Mouse (Mus musculus) myocyte (in vitro differentiated cells): ENCODE results near the gene Stx18. TPM values are rescaled to one million over a fixed set of nuclear protein-coding genes. Genes with fewer than 3 reads are reported as not detected.

Source experiments
- H3K27me3 ChIP-seq: one replicate; pipeline ENCODE4 v1.6.1; 2011; ENCODE audit not compliant: control insufficient read depth, insufficient read depth, insufficient read length
- H3K36me3 ChIP-seq: one replicate; pipeline ENCODE4 v1.6.1; 2011; ENCODE audit not compliant: control insufficient read depth, insufficient read depth
- H3K4me2 ChIP-seq: one replicate; pipeline ENCODE4 v1.6.1; 2011; ENCODE audit warnings: low read depth, control low read depth
- H3K4me3 ChIP-seq: one replicate; pipeline ENCODE4 v1.5.1; 2011; ENCODE audit warnings: mild to moderate bottlenecking, control low read depth, moderate library complexity
- H3K79me2 ChIP-seq: one replicate; pipeline ENCODE4 v1.6.1; 2011; ENCODE audit not compliant: control insufficient read depth, insufficient read depth
- H3ac ChIP-seq: one replicate; pipeline ENCODE4 v1.6.1; 2011; ENCODE audit not compliant: control insufficient read depth, insufficient read length
- CEBPB ChIP-seq: IDR thresholded peaks from 2 replicates; pipeline ENCODE4 v1.6.1; 2011; ENCODE audit warnings: mild to moderate bottlenecking, moderate library complexity; ENCODE audit not compliant: poor library complexity, insufficient read depth, severe bottlenecking
- E2F4 ChIP-seq: IDR thresholded peaks from one replicate; pipeline ENCODE4 v1.6.1; 2011; ENCODE audit warnings: mild to moderate bottlenecking, control low read depth, moderate library complexity; ENCODE audit not compliant: insufficient read depth
- MAX ChIP-seq: IDR thresholded peaks from one replicate; pipeline ENCODE4 v1.6.1; 2011; ENCODE audit warnings: low read depth, mild to moderate bottlenecking, control low read depth
- MYOD1 ChIP-seq, 3 experiments: IDR thresholded peaks; one replicate each; pipeline ENCODE4 v1.6.1; 2011; ENCODE audit warnings: control low read depth in 2 of 3, low read depth in 2 of 3, mild to moderate bottlenecking in 2 of 3, moderate library complexity in 1 of 3; ENCODE audit not compliant: insufficient read length in 2 of 3, control insufficient read depth in 1 of 3
- MYOG ChIP-seq, 3 experiments: IDR thresholded peaks; one replicate each; pipeline ENCODE4 v1.6.1; 2011; ENCODE audit warnings: control low read depth in 2 of 3, low read depth in 2 of 3, mild to moderate bottlenecking in 2 of 3; ENCODE audit not compliant: insufficient read length in 2 of 3, control insufficient read depth in 1 of 3, insufficient read depth in 1 of 3
- POLR2A ChIP-seq: IDR thresholded peaks from one replicate; pipeline ENCODE4 v1.6.1; 2011; ENCODE audit warnings: low read depth, mild to moderate bottlenecking, control low read depth, moderate library complexity; ENCODE audit not compliant: insufficient read length
- POLR2AphosphoS2 ChIP-seq: IDR thresholded peaks from one replicate; pipeline ENCODE4 v1.6.1; 2011; ENCODE audit warnings: low read depth, control low read depth; ENCODE audit not compliant: insufficient read length
- REST ChIP-seq: IDR thresholded peaks from one replicate; pipeline ENCODE4 v1.6.1; 2011; ENCODE audit warnings: mild to moderate bottlenecking, control low read depth, moderate library complexity; ENCODE audit not compliant: insufficient read depth, insufficient read length
- SRF ChIP-seq: IDR thresholded peaks from one replicate; pipeline ENCODE4 v1.6.1; 2011; ENCODE audit warnings: low read depth; ENCODE audit not compliant: control insufficient read depth, insufficient read length
- TCF12 ChIP-seq: IDR thresholded peaks from one replicate; pipeline ENCODE4 v1.6.1; 2011; ENCODE audit warnings: mild to moderate bottlenecking, control low read depth; ENCODE audit not compliant: poor library complexity, insufficient read depth, severe bottlenecking
- TCF3 ChIP-seq: IDR thresholded peaks from one replicate; pipeline ENCODE4 v1.6.1; 2011; ENCODE audit warnings: low read depth, control low read depth; ENCODE audit not compliant: insufficient read length
- USF1 ChIP-seq: IDR thresholded peaks from one replicate; pipeline ENCODE4 v1.6.1; 2011; ENCODE audit warnings: low read depth, mild to moderate bottlenecking, control low read depth, moderate library complexity
- polyA plus RNA-seq: library from polyadenylated mRNA; unstranded; fragments of >200 nt; fragmentation: generic; extraction: Trizol; gene quantifications from one replicate; pipeline ENCODE4 v1.2.1, GENCODE M21; 2012; ENCODE audit warnings: missing spikeins

The Stx18 gene
- polyA plus RNA-seq, 1 experiment: 24.9 TPM

DNA sequence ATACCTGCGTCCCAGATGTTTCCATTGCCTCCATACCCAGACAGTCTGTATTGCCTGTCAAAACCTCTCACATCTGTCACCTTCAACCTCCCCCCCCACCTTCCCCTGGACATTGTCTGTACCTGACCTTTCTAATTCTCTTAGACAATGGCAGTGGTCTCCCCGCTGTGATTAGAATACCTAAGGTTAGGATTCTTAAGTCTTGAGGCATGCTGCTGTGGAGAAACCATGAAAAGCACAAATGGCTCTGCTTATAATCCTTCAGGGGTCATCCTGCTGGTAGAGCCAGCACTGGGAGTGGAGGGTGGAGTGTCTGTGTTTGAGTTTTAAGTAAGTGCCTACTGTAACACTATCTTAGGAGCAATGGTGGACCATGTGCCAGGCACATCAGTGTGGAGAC, 64.4 kb downstream of the Stx18 start:
- no peak for TF ChIP-seq MYOG (IDR thresholded peaks at IDR 0.05; ENCODE audit: control insufficient read depth in 1 of 3, insufficient read depth in 1 of 3, insufficient read length in 2 of 3, low read depth in 2 of 3)
- TF ChIP-seq SRF: no peak
- TF ChIP-seq TCF3: no peak
- Histone ChIP-seq H3K4me3 (no peak overlapping the region), H3K4me2 (no peak overlapping the region)

DNA sequence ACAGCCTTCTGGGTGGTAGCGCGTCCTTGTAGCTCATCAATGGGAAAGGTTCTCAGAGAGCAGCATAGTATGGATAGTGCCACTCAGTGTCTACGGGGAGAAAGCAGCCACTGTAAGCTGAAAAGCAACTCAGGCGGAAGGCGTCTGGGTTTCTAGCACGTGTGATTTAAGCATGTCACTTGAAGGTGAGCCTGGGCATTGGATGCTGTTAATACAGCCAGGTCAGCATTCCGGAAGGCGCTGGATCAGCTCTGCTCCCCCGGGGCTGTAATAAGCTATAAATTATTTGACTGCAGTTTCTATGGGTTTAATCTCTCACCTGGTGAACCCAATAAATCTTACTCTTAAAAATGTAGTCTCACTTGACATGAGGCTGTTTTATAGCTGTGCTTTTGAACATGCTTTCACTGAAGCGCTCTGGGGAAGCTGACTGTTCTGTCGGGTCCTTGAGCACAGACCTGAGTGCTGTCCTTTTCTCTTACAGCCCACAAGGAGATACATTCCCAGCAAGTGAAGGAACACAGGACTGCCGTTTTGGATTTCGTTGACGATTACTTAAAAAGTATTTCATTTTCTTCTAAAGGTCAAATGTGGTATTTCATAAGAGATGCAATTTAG, 67.6 kb downstream of the Stx18 start:
- no peak overlapping the region for H3K4me3 ChIP-seq
- no peak overlapping the region for H3K4me2 ChIP-seq
- no peaks in the 10 kb centered on the region for H3K27me3 ChIP-seq
- TF ChIP-seq SRF: no peak
- no peak for TF ChIP-seq MYOD1 (IDR thresholded peaks at IDR 0.05; ENCODE audit: control insufficient read depth in 1 of 3, insufficient read length in 2 of 3, low read depth in 2 of 3)
- TF ChIP-seq POLR2AphosphoS2: no peak
- TF ChIP-seq MAX: no peak
- no peak for TF ChIP-seq USF1
- no peak for TF ChIP-seq POLR2A
- no peak for TF ChIP-seq E2F4
- TF ChIP-seq MYOG (IDR thresholded peaks at IDR 0.05; ENCODE audit: control insufficient read depth in 1 of 3, insufficient read depth in 1 of 3, insufficient read length in 2 of 3, low read depth in 2 of 3): no peak
- no peak for TF ChIP-seq TCF12
- TF ChIP-seq CEBPB: no peak
- no peak for TF ChIP-seq TCF3
- TF ChIP-seq REST: no peak
- no peaks in the 10 kb centered on the region for H3K36me3 ChIP-seq
- no peak overlapping the region for H3ac ChIP-seq
- H3K79me2 ChIP-seq: no peaks in the 10 kb centered on the region

More for the DNA sequence above, 64.4 kb downstream of the Stx18 start:
- Histone ChIP-seq H3K36me3 (no peaks in the 10 kb centered on the region), H3K27me3 (no peaks in the 10 kb centered on the region), H3ac (no peak overlapping the region), H3K79me2 (no peaks in the 10 kb centered on the region)

DNA sequence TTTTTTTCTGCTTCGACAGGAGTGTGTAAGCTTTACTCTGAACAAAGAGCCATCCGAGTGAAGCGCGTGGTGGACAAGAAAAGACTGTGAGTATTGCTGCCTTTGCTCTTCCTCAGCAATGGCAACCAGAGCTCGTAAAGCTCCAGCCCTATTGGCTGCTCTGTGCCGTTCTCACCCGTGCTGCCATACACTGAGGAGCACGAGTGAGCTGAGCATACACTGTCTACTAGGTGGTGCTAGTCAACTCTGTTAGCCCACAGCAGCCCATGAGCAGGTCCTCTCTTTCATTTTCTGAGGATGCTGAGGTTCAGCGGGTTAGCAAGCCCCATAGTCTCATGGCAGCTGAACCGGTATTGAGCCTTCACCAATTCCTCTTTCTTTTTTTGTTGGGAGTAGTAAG, 68.3 kb downstream of the Stx18 start:
- H3K4me2 ChIP-seq: no peak overlapping the region
- no peak for TF ChIP-seq USF1
- TF ChIP-seq CEBPB: no peak
- TF ChIP-seq TCF3: no peak
- no peak for TF ChIP-seq TCF12
- TF ChIP-seq SRF: no peak
- TF ChIP-seq MYOD1 (IDR thresholded peaks at IDR 0.05; ENCODE audit: control insufficient read depth in 1 of 3, insufficient read length in 2 of 3, low read depth in 2 of 3): no peak
- no peak for TF ChIP-seq POLR2AphosphoS2
- no peak for TF ChIP-seq POLR2A
- no peak for TF ChIP-seq REST
- no peak for TF ChIP-seq MAX
- TF ChIP-seq MYOG (IDR thresholded peaks at IDR 0.05; ENCODE audit: control insufficient read depth in 1 of 3, insufficient read depth in 1 of 3, insufficient read length in 2 of 3, low read depth in 2 of 3): no peak
- no peak for TF ChIP-seq E2F4
- H3K27me3 ChIP-seq: no peaks in the 10 kb centered on the region
- no peak overlapping the region for H3K4me3 ChIP-seq
- no peaks in the 10 kb centered on the region for H3K36me3 ChIP-seq
- no peaks in the 10 kb centered on the region for H3K79me2 ChIP-seq
- H3ac ChIP-seq: no peak overlapping the region

DNA sequence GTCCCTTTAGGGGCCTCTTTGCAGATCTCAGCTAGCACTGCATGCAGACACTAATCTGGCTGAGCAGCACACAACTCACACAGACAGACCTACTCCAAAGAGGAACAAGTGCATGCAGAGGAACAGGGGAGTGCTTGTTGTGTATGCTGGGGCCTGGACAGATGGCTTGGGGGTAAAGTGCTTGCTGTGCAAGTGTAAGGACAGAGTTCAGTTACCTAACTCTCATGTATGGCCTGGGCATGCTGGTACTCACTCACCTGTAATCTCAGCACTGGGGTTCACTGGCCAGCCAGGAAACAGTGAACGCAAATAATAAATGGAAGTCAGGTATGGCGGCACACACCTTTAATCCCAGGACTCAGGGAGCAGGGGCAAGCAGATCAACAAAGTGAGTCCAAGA, 76.0 kb downstream of the Stx18 start:
- H3K79me2 ChIP-seq: no peaks in the 10 kb centered on the region
- H3K36me3 ChIP-seq: no peaks in the 10 kb centered on the region
- H3ac ChIP-seq: no peak overlapping the region
- H3K4me3 ChIP-seq: no peak overlapping the region
- TF ChIP-seq MAX (no peak), TCF3 (no peak), E2F4 (no peak), MYOD1 (IDR thresholded peaks at IDR 0.05; ENCODE audit: control insufficient read depth in 1 of 3, insufficient read length in 2 of 3, low read depth in 2 of 3) (no peak), REST (no peak), SRF (no peak), CEBPB (no peak), MYOG (IDR thresholded peaks at IDR 0.05; ENCODE audit: control insufficient read depth in 1 of 3, insufficient read depth in 1 of 3, insufficient read length in 2 of 3, low read depth in 2 of 3) (no peak), POLR2AphosphoS2 (no peak), POLR2A (no peak), TCF12 (no peak), USF1 (no peak)
- H3K4me2 ChIP-seq: no peak overlapping the region
- no peaks in the 10 kb centered on the region for H3K27me3 ChIP-seq

- Histone ChIP-seq H3K36me3 (peaks cover 3% of the 10 kb centered on the region), H3K27me3 (no peaks in the 10 kb centered on the region), H3K4me3 (no peak overlapping the region), H3K4me2 (no peak overlapping the region), H3ac (no peak overlapping the region), H3K79me2 (no peaks in the 10 kb centered on the region)
- TF ChIP-seq REST (no peak), TCF3 (no peak), MYOD1 (IDR thresholded peaks at IDR 0.05; ENCODE audit: control insufficient read depth in 1 of 3, insufficient read length in 2 of 3, low read depth in 2 of 3) (no peak), MYOG (IDR thresholded peaks at IDR 0.05; ENCODE audit: control insufficient read depth in 1 of 3, insufficient read depth in 1 of 3, insufficient read length in 2 of 3, low read depth in 2 of 3) (no peak), MAX (no peak), E2F4 (no peak), POLR2AphosphoS2 (no peak), SRF (no peak), TCF12 (no peak), CEBPB (no peak), USF1 (no peak)
These were observed 78.5 kb downstream of the Stx18 start for GRCm38 (mm10) chr5:38117056-38117455.
